Mouse (Mus musculus) thymus, adult 2 months (tissue): ENCODE results near the gene Qtrt2.

Experiments
- CTCF ChIP-seq: fragments of 200-500 bp; IDR thresholded peaks from 2 replicates; pipeline ENCODE4 v1.5.1; 2012; ENCODE audit warnings: mild to moderate bottlenecking, control low read depth, low read length, moderate library complexity, borderline replicate concordance; ENCODE audit not compliant: control insufficient read depth, poor library complexity, insufficient read depth; ENCODE audit errors: extremely low read depth
- POLR2A ChIP-seq: fragments of 200-500 bp; IDR thresholded peaks from 2 replicates; pipeline ENCODE4 v1.6.1; 2012; ENCODE audit warnings: mild to moderate bottlenecking, low read length, control low read depth, moderate library complexity; ENCODE audit not compliant: control insufficient read depth, poor library complexity, insufficient read depth; ENCODE audit errors: extremely low read depth

DNA sequence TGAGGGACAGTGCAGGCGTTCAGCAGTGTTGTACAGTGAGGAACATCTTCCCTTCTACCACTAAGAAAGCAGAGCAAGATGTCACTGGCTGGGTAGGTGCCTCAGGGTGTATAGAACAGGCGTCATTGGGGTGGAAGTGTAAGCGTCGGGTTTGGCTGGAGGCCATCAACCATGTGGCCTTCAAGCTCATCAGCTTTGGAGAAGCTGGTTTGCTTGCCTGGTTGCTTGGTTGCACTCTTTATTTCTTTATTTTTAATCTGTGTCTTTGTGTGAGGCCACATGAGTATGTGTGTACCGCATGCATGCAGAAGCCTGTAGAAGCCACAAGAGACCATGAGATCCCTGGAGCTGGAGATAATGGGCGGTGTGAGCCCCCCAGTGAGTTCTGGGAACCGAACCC, 5.7 kb upstream of the Qtrt2 start:
- TF ChIP-seq CTCF (no peak), POLR2A (no peak)
